Mouse (Mus musculus) CD4-positive, CD25-positive, alpha-beta regulatory T cell, adult 2 months (primary cell): Measurements from ENCODE around the gene Ccdc187.

Experiments
- DNase-seq: peaks from one replicate; pipeline ENCODE4 v3.0.0-alpha.2; 2012; ENCODE audit warnings: low read depth, low spot score

Gene Ccdc187

DNA sequence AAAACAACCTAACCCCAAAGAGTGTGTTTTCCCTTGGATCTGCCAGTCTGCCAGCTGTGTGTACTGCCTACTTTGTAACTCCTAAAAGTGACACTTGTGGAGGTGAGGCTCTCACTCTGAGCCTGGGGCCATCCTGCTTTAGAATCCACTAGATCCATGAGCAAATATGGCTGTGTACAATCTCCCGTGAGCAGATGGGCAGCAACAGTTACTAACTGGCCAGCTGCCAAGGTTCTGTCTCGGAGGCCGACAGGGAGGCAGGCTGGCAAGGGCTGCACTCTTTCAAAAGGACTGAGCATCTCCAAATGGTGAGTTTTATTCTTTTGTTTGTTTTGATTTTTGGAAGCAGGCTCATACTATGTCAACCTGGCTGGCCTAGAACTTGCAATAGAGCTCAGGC is 79.8 kb downstream of the Ccdc187 start:
- DNase-seq = no peak

DNA sequence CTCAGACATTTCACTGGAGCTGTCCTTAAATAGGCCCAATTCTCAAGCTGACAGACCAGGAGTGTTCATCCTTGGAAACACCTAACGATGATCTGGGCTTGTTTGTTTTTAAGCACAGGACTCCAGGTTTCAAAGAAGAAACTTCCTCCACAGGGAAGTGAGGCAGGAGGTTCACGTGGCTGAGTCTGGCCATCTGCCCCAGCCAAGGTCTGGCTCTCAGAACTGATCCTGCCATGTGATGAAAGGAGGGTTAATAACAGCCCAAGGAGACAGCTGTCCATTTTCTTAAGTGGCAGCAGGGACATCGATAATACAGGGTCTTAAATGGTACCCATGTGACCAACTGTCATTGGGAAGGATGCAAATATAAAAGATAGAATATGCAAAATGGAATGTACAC is 84.8 kb downstream of the Ccdc187 start:
- no peak for DNase-seq

- peak; percentile 44 for DNase-seq
These were observed 86.1 kb downstream of the Ccdc187 start, which contains the start of gene Lhx3 for GRCm38 (mm10) chr2:26208126-26208789. Gene Lhx3 (minus strand): TSS chr2:26208289.

DNA sequence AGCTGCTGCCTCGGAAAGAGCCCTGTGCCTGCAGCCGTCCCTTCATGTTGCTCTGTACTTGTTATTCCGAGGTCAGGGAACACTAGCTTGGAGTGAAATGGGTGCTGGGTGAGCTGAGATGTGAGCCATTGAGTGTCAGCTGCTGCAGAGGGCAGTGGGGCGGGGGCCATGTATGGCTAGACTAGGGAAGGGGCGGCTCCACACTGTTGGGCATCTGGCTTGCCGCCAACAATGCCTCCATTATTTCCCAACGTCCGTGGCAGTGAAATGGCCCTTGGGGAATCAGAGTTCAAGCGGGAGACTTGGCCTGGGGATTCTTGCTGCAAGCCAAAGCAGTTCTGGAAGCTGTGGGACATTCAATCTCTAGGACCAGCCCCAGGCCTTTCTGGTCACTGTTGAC is 86.8 kb downstream of the Ccdc187 start:
- DNase-seq = no peak

- DNase-seq = no peak
These were observed 88.6 kb downstream of the Ccdc187 start for GRCm38 (mm10) chr2:26205761-26206160.

DNA sequence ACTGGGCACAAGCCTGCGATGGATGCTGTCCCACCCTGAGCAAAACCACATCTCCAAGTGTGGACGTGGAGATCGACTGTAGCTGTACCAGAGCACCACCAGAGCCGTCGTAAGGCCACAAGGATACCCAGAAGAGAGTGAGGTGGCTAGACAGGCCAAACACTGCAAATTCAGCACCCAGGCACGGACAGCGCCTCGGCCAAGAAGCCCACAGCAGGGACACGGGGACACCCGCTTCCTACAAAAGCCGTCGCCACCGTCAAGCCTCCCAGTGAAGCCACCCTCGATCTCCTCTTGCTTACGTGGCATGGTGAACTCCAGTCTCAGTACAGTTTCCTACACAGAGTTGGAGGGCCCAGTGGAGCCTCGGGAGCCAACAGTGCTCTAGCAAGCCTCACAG is 89.2 kb downstream of the Ccdc187 start:
- DNase-seq = peak; percentile 10

DNA sequence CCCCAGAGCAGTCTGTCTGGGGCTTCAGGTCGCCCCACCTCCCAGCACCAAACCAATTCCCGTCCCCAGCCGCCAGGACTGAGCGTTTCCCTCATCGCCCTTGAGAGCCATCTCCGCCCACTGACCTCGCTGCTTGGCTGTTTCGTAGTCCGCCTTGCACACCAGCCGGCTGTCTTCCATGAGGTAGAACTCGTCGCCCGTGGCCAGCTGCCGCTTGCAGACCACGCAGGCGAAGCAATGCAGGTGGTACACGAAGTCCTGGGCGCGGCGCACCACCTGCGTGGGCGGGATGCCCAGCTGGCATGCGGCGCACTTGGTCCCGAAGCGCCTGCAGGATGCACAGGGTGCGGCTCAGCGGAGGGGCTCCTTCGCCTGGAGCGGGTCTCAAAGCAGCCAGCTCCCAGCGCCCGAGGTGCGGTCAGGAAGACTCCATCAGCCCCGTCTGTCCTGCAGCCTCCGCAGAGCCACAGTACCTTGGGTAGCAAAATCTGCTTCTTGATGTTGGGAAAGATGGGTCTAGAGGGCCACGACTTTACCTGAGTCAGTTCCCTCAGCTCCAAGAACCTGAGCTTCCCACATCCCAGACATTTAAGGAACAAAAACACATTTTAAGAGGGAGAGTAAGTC is 91.4 kb downstream of the Ccdc187 start:
- no peak for DNase-seq

DNA sequence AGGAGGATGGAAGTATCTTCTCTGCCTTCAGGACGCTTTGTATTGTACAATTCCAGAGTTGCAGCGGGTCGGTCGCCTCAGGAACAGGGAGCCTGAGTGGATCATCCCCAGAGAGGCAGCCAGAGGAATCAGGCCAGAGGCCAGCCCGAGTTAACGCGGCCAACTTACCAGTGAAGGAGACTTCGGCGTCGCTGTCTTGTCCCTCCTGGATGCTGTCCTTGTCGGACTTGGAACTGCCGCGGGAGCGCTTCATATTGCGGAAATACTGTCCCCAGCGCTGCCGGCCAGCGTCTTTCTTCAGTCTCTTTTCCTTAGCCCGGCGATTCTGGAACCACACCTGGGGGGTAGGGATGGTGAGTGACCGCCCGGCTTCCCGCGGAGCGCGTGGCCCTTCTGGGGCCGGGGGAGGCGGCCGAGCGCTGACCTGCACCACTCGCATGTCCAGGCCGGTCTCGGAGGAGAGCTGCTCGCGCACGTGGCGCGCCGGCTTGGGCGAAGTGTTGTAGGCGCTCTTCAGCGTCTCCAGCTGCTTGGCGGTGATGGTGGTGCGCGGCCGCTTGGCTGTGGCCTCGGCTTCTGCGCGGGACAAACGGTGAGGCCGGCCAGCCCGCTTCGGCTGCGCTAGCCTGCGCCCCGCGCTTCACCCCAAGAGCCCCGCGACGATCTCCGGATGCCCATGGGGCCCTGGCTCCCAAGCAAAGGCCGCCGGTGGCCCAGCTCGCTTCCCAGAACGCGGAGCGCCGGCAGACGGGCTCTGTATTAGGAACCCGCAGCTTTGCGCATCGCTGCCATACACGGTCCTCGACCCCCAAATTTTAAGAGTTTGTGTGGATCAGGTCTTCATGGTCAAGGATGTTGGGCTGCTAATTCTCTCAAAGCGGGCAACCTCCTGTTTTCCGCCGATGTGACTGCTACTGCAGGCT is 92.2 kb downstream of the Ccdc187 start:
- no peak for DNase-seq

DNA sequence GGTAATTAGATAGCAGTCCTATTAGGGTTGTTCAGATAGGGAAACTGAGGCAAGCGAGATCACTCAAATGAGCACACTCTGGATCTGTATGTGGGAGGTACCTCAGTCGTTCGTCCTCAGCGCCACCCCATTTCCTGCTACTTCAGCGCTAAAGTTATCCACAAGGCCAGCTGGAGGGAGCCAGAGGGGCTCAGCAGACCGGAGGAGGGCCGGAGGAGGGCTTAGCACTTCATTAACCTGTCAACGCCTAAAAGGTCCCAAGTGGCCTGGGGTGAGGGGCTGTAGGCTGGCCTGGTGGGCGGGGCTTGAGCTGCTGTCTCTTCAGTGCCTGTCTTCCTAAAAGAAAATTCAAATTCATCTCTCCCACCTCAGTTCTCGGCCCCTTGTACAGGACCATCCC is 95.9 kb downstream of the Ccdc187 start:
- no peak for DNase-seq

DNA sequence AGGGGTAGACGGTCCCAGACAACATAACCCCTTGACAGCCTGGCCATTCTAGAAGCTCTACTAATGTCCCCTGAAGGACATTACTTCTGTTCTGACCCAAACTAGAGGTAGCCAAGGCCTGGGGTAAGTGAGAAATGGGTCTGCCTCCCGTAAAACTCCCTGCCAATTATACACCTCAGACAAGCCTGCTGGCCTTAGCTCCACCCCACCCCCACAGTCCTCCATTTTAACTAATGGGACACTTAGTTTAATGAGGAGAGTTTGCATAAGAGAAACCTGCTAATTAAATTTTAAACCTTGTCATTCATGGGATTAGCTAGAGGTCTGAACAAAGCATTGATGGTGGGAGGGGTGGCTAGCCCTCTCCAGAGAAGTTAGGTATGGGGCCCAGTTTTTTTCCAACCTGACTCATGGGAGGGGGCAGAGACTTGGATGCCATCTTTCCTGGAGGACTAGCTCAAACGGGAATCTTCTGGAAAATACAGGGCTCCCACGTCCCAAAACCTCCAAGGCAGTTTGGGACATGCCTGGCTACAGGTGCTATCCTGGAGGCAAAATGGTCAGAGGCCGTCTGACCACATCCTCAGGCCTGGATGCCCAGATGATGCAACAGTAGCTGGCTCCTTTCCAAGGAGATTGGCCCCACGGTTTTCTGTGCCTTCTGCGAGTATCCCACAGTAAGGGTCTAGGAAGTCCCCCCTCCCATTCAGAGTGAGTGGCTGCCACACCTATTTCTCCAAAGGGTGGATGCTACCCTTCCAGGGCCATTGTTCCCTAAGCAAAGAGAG is 99.6 kb downstream of the Ccdc187 start:
- no peak for DNase-seq
